Mouse (Mus musculus): ENCODE measurements around the gene Zdhhc7.

DNA sequence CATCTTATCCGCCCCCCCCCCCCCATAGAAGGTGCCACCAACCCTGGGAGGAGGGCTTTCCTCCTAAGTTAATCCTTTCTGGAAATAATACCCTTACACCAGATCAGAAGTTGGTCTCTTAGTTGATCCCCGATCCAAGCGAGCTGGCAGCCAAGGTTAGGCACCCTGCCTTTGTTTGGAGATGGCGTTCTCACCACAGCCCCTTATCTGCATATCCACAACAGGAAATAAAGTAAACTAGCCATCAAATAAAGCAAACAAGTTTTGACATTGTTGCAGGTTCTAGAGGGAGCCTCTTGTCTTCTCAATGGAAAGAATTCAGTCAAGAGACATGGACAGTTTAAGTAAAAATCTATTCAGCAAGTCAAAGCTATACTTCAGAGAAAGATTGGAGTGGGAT lies 10.1 kb upstream of the Zdhhc7 start:
- TF ChIP-seq CTCF (IDR thresholded peaks at IDR 0.05; ENCODE audit: low read depth) (no peak), EP300 (optimal IDR thresholded peaks at IDR 0.05) (no peak)
